Mouse (Mus musculus): Measurements from ENCODE around the gene Lrrc4b. TPM values are rescaled to one million over a fixed set of nuclear protein-coding genes. Genes with fewer than 3 reads are reported as not detected.

Lrrc4b gene
- total RNA-seq, 4 experiments from 2014 or later, result 278 to 302 (median 291) TPM

Small RNA genes lying within 50 kb of the gene (microRNA-seq; reads per million reads assigned to microRNA genes)
- gene Mir7052, result 14.7 to 20.0 reads per million in 2 experiments

Other genes starting within 250 kb of the Lrrc4b start
- gene Klk1b24, start 240.8 kb upstream of the Lrrc4b start, total RNA-seq (2022), result not detected
- gene Klk1b3, start 230.8 kb upstream of the Lrrc4b start, total RNA-seq (2022), result not detected
- gene Klk1b4, start 221.6 kb upstream of the Lrrc4b start, total RNA-seq (2022), result not detected
- gene Klk1b5, start 213.1 kb upstream of the Lrrc4b start, total RNA-seq (2022), result not detected
- not detected for gene Klk1, start 203.7 kb upstream of the Lrrc4b start, total RNA-seq (2022)
- gene Gm36864, start 192.8 kb upstream of the Lrrc4b start, total RNA-seq (2022), result not detected
- 1 to 10 TPM; 1.3 to 2.4 (median 1.7) TPM for gene 1700028J19Rik, start 182.3 kb upstream of the Lrrc4b start, total RNA-seq (2022)
- gene 2410002F23Rik, start 182.3 kb upstream of the Lrrc4b start, total RNA-seq (2022), result 10 to 100 TPM; 76.7 to 94.0 (median 85.5) TPM
- gene Acp4, start 171.6 kb upstream of the Lrrc4b start, total RNA-seq (2022), result not detected
- not detected for gene Gm15517, start 167.6 kb upstream of the Lrrc4b start, total RNA-seq (2022)
- 1 to 10 TPM; 3.6 to 4.2 (median 3.6) TPM for gene Clec11a, start 122.1 kb upstream of the Lrrc4b start, total RNA-seq (2022)
- gene Shank1, start 118.8 kb upstream of the Lrrc4b start, total RNA-seq (2022), result 100 to 1,000 TPM; 568 to 623 (median 583) TPM
- 10 to 100 TPM; 82.9 to 94.7 (median 87.0) TPM for gene Syt3, start 44.9 kb upstream of the Lrrc4b start, total RNA-seq (2022)
- 1 to 10 TPM; 2.2 to 4.3 (median 2.8) TPM for gene 1700008O03Rik, start 43.2 kb upstream of the Lrrc4b start, total RNA-seq (2022)
- gene Aspdh, start 36.4 kb downstream of the Lrrc4b start, total RNA-seq (2022), result 10 to 100 TPM; 11.1 to 13.6 (median 12.4) TPM
- 100 to 1,000 TPM in 2 of 4 experiments, 10 to 100 TPM in 2; 97.1 to 114 (median 103) TPM for gene Josd2, start 39.0 kb downstream of the Lrrc4b start, total RNA-seq (2022)
- 100 to 1,000 TPM; 201 to 225 (median 215) TPM for gene Emc10, start 67.5 kb downstream of the Lrrc4b start, total RNA-seq (2022)
- gene Fam71e1, start 67.6 kb downstream of the Lrrc4b start, total RNA-seq (2022), result 10 to 100 TPM; 15.5 to 21.6 (median 19.0) TPM
- under 1 TPM in 3 of 4 experiments, not detected in 1; 0.10 to 0.57 (median 0.14) TPM for gene Mybpc2, start 95.6 kb downstream of the Lrrc4b start, total RNA-seq (2022)
- gene Spib, start 103.1 kb downstream of the Lrrc4b start, total RNA-seq (2022), result under 1 TPM in 1 of 4 experiments, not detected in 3; 0.16 TPM
- gene Pold1, start 119.8 kb downstream of the Lrrc4b start, total RNA-seq (2022), result 10 to 100 TPM in 2 of 4 experiments, 1 to 10 TPM in 2; 8.2 to 11.5 (median 10.2) TPM
- gene Nr1h2, start 124.9 kb downstream of the Lrrc4b start, total RNA-seq (2022), result 10 to 100 TPM; 57.2 to 67.9 (median 61.1) TPM
- gene Napsa, start 143.4 kb downstream of the Lrrc4b start, total RNA-seq (2022), result under 1 TPM in 1 of 4 experiments, not detected in 3; 0.65 TPM
- gene Kcnc3, start 161.6 kb downstream of the Lrrc4b start, total RNA-seq (2022), result 100 to 1,000 TPM; 133 to 157 (median 145) TPM
- gene Myh14, start 241.8 kb downstream of the Lrrc4b start, total RNA-seq (2022), result 10 to 100 TPM; 26.6 to 36.6 (median 32.8) TPM